Mouse (Mus musculus): Measurements from ENCODE around the gene Gm10322. TPM values are rescaled to one million over a fixed set of nuclear protein-coding genes. Genes with fewer than 3 reads are reported as not detected.

Gm10322 gene
- polyA plus RNA-seq, 1 experiment from 2014 or later, result not detected

DNA sequence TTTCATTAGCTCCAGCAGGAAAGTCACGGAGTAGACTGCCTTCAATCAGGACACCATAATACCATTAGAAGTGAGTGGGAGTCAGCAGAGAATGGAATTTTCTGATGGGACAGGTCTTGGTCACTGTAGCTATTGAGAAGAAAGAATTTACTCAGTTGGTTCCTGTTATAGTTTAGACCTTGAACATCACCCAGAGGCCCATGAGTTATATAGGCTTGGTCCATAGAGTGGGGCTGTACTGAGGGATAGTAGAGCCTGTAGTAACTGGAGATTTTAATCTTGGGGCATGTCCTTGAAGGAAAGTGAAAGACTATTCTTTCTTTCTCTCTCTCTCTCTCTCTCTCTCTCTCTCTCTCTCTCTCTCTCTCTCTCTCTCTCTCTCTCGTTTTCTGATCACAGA is 28.8 kb downstream of the Gm10322 start:
- no peak overlapping the region for H3K27ac ChIP-seq (replicated peaks; ENCODE audit: low read depth, low read length)
- H3K9ac ChIP-seq (ENCODE audit: low read depth, low read length), result no peak overlapping the region
- no peaks in the 10 kb centered on the region for H3K9me3 ChIP-seq (ENCODE audit: control insufficient read depth, low read length)
- H3K4me1 ChIP-seq (ENCODE audit: control insufficient read depth, insufficient read depth, low read length), result no peaks in the 10 kb centered on the region
- WGBS, result 68% methylated on average over 2 of the region's 2 CpGs
- ATAC-seq (ENCODE audit: low read depth) (no peak), DNase-seq (ENCODE audit: low spot score) (no peak)
- no peaks in the 10 kb centered on the region for H3K27me3 ChIP-seq (replicated peaks; ENCODE audit: control insufficient read depth, insufficient read depth, low read length)
- no peak overlapping the region for H3K4me2 ChIP-seq (ENCODE audit: low read depth, low read length)
- no peaks in the 10 kb centered on the region for H3K36me3 ChIP-seq (ENCODE audit: control insufficient read depth, insufficient read depth, low read length)
- H3K4me3 ChIP-seq (ENCODE audit: low read depth, low read length), result no peak overlapping the region

DNA sequence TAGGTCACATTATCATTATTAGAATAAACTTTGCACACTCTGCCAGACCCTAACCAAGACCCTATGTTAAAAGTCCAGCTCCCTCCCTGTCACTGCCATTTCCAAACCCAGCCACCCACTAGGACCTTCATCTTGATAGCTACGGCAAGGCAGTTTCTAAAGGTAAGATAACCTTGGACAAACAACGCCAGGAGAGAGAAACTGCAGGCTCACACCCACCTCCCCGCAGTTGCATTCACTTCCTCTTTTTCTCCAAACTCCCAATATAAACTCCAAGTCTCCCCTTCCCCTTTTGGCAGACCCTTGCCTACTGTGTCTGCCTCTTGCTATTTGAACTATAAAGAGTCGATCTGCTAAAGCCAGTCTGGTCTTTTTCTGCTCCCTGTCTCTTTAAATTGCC is 29.3 kb downstream of the Gm10322 start:
- Histone ChIP-seq H3K9me3 (ENCODE audit: control insufficient read depth, low read length) (no peaks in the 10 kb centered on the region; the same call in 1 of the 2 replicates), H3K4me3 (ENCODE audit: low read depth, low read length) (no peak overlapping the region), H3K4me1 (ENCODE audit: control insufficient read depth, insufficient read depth, low read length) (no peaks in the 10 kb centered on the region), H3K27me3 (replicated peaks; ENCODE audit: control insufficient read depth, insufficient read depth, low read length) (no peaks in the 10 kb centered on the region), H3K9ac (ENCODE audit: low read depth, low read length) (no peak overlapping the region), H3K4me2 (ENCODE audit: low read depth, low read length) (no peak overlapping the region), H3K27ac (replicated peaks; ENCODE audit: low read depth, low read length) (no peak overlapping the region), H3K36me3 (ENCODE audit: control insufficient read depth, insufficient read depth, low read length) (no peaks in the 10 kb centered on the region)
- DNase-seq (ENCODE audit: low spot score), result no peak
- 74% methylated on average over 4 of the region's 4 CpGs for WGBS
- ATAC-seq (ENCODE audit: low read depth), result no peak

DNA sequence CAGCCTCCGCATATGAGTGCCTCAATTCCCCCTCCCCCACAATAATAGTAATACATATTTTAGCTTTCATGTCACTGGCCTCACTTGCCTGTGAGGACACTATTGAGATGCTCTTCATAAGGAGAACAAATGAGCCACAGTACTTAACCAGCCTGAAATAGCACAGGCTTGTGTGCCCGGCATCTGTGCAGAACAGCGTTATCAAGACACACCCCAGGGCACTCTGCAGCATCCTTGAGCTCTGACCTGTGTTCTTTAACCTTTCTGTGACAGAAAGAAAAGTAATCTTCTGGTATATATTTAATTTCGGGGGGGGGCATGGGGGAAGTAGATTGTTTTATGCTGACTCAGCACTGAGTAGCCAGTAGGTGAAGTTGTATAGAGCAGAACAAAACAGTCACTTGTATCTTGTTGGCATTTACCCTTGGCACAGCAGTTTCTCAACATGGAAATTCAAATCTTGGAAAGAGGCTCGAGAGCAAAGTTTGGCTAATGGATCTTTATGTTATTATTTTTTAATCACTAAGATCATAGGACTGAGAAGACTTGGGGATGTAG is 31.0 kb downstream of the Gm10322 start:
- no peaks in the 10 kb centered on the region; the same call in 1 of the 2 replicates for H3K9me3 ChIP-seq (ENCODE audit: control insufficient read depth, low read length)
- H3K9ac ChIP-seq (ENCODE audit: low read depth, low read length), result no peak overlapping the region
- no peak overlapping the region for H3K27ac ChIP-seq (replicated peaks; ENCODE audit: low read depth, low read length)
- H3K4me2 ChIP-seq (ENCODE audit: low read depth, low read length), result no peak overlapping the region
- ATAC-seq (ENCODE audit: low read depth), result no peak
- no peaks in the 10 kb centered on the region for H3K4me1 ChIP-seq (ENCODE audit: control insufficient read depth, insufficient read depth, low read length)
- 81% methylated on average over 5 of the region's 5 CpGs for WGBS
- H3K36me3 ChIP-seq (ENCODE audit: control insufficient read depth, insufficient read depth, low read length), result no peaks in the 10 kb centered on the region
- H3K27me3 ChIP-seq (replicated peaks; ENCODE audit: control insufficient read depth, insufficient read depth, low read length), result no peaks in the 10 kb centered on the region
- H3K4me3 ChIP-seq (ENCODE audit: low read depth, low read length), result no peak overlapping the region
- DNase-seq (ENCODE audit: low spot score), result no peak

DNA sequence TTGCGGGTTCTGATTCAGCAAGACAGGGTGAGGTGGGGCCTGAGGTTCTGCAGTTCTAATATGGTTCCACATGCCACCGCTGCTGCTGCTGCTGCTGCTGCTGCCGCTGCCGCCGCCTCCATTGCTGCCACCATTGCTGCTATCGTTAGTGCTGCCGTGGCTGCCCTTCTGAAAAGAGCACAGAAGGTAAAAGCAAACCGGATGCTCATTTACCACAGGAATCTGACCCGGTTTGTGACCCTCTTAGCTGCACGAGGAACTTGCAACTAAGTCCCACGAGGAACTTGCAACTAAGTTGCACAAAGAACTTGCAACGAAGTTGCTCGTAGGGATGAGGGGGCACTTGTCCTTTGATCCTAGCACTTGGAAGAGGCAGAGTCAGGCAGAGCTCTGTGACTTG is 40.9 kb downstream of the Gm10322 start:
- peaks cover 7% of the 10 kb centered on the region; the same call in 1 of the 2 replicates for H3K9me3 ChIP-seq (ENCODE audit: control insufficient read depth, low read length)
- no peaks in the 10 kb centered on the region for H3K36me3 ChIP-seq (ENCODE audit: control insufficient read depth, insufficient read depth, low read length)
- ATAC-seq (ENCODE audit: low read depth) (no peak), DNase-seq (ENCODE audit: low spot score) (no peak)
- H3K4me3 ChIP-seq (ENCODE audit: low read depth, low read length), result no peak overlapping the region
- no peaks in the 10 kb centered on the region for H3K27me3 ChIP-seq (replicated peaks; ENCODE audit: control insufficient read depth, insufficient read depth, low read length)
- WGBS, result 74% methylated on average over 13 of the region's 13 CpGs
- H3K9ac ChIP-seq (ENCODE audit: low read depth, low read length), result no peak overlapping the region
- no peaks in the 10 kb centered on the region for H3K4me1 ChIP-seq (ENCODE audit: control insufficient read depth, insufficient read depth, low read length)
- H3K27ac ChIP-seq (replicated peaks; ENCODE audit: low read depth, low read length), result no peak overlapping the region
- H3K4me2 ChIP-seq (ENCODE audit: low read depth, low read length), result no peak overlapping the region

DNA sequence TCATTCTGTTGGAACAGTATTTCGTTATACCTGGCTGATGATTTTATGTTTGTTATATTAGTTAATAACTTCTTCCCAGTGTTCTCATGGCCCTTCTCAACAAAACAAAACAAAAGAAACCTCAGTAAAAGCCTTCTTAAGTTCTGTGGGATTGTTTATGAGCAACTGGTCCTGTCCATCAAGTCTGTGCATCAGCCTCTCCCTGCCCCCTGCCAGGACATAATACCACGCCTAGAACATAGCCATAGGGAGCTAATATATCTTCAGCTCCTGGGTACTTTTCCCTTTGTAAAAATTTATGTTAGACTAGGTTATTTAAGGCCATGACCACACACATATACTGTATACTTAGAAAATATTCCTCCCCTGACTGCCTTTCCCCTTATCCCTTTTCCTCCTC is 48.9 kb downstream of the Gm10322 start:
- H3K4me2 ChIP-seq (ENCODE audit: low read depth, low read length), result no peak overlapping the region
- WGBS, result 66% methylated on average over 2 of the region's 2 CpGs
- H3K9me3 ChIP-seq (ENCODE audit: control insufficient read depth, low read length), result peaks cover 7% of the 10 kb centered on the region; the same call in 1 of the 2 replicates
- H3K36me3 ChIP-seq (ENCODE audit: control insufficient read depth, insufficient read depth, low read length), result no peaks in the 10 kb centered on the region
- no peaks in the 10 kb centered on the region for H3K27me3 ChIP-seq (replicated peaks; ENCODE audit: control insufficient read depth, insufficient read depth, low read length)
- no peak for DNase-seq (ENCODE audit: low spot score)
- H3K9ac ChIP-seq (ENCODE audit: low read depth, low read length), result no peak overlapping the region
- no peak for ATAC-seq (ENCODE audit: low read depth)
- H3K27ac ChIP-seq (replicated peaks; ENCODE audit: low read depth, low read length), result no peak overlapping the region
- peaks cover 4% of the 10 kb centered on the region for H3K4me1 ChIP-seq (ENCODE audit: control insufficient read depth, insufficient read depth, low read length)
- H3K4me3 ChIP-seq (ENCODE audit: low read depth, low read length), result no peak overlapping the region

DNA sequence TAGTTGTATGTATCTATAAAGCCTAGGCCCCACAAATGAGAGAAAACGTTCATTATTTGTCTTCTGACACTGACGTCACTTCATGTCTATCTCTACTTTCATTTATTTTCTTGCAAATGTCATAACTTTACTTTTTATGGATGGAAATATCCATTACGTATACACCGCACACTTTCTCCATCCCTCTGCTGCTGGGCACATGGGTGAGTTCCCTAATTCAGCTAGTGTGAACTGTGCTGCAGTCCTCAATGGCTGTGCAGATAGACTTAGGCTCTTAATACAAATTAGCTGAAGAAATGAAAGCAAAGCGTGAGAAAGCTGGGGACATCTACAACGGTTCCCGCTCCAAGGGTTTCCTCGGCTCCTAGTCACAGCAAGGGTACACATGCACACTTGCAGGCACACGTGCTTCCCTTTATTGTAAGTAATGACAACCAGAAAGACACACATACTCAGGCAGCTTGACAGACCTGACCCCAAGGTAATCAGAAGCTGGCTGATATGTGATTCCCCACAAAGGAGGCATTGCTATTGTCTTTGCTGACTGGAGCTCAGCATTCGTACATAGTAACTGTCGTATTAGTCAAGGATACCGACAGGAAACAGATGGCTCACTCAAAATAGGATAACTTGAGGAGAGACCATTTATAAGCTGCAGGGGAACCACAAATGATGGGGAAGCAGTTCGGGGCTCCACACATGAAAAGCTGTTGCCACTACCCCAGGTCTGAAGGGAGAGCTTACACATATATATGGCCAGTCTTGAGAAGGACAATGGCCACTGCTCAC is 49.8 kb downstream of the Gm10322 start:
- Histone ChIP-seq H3K9me3 (ENCODE audit: control insufficient read depth, low read length) (0 out of 2 replicates have a peak, but pooled peaks cover under 1% of the 10 kb centered on the region), H3K4me3 (ENCODE audit: low read depth, low read length) (no peak overlapping the region), H3K27ac (replicated peaks; ENCODE audit: low read depth, low read length) (no peak overlapping the region), H3K4me2 (ENCODE audit: low read depth, low read length) (no peak overlapping the region), H3K36me3 (ENCODE audit: control insufficient read depth, insufficient read depth, low read length) (no peaks in the 10 kb centered on the region), H3K9ac (ENCODE audit: low read depth, low read length) (no peak overlapping the region), H3K27me3 (replicated peaks; ENCODE audit: control insufficient read depth, insufficient read depth, low read length) (no peaks in the 10 kb centered on the region), H3K4me1 (ENCODE audit: control insufficient read depth, insufficient read depth, low read length) (peaks cover 4% of the 10 kb centered on the region)
- DNase-seq (ENCODE audit: low spot score), result peak; percentile 46
- no peak for ATAC-seq (ENCODE audit: low read depth)
- 68% methylated on average over 13 of the region's 13 CpGs for whole genome bisulfite sequencing

Other genes with a start within 250 kb of the Gm10322 start
- gene Gm10273, start 220.4 kb upstream of the Gm10322 start, polyA plus RNA-seq (2014; fragmentation: Nextera tagmentation; extraction: Ambion mirVana), result 16.1 TPM in 1 of 2 replicates, not detected in the other
- not detected in 2 replicates for gene Pla2g12b, start 212.4 kb upstream of the Gm10322 start, polyA plus RNA-seq (2014; fragmentation: Nextera tagmentation; extraction: Ambion mirVana)
- gene Oit3, start 174.3 kb upstream of the Gm10322 start, polyA plus RNA-seq (2014; fragmentation: Nextera tagmentation; extraction: Ambion mirVana), result 0.64 and 0.70 TPM in 2 replicates
- 47.9 and 48.1 TPM in 2 replicates for gene Mcu, start 629 bp downstream of the Gm10322 start, polyA plus RNA-seq (2014; fragmentation: Nextera tagmentation; extraction: Ambion mirVana)
- gene Micu1, start 86.4 kb downstream of the Gm10322 start, polyA plus RNA-seq (2014; fragmentation: Nextera tagmentation; extraction: Ambion mirVana), result 82.0 and 88.5 TPM in 2 replicates